Mouse (Mus musculus): Measurements from ENCODE around the gene Nuak1. TPM values are rescaled to one million over a fixed set of nuclear protein-coding genes. Genes with fewer than 3 reads are reported as not detected.
A peak's percentile ranks its signal among the peaks of the same experiment; 100 is the strongest.
"Not testable (repeated sequence)": the region's sequence is repeated elsewhere in the genome, so short reads cannot be mapped to it uniquely, and the experiment has no call there.

The Nuak1 gene
- polyA plus RNA-seq (2014; fragmentation: Nextera tagmentation; extraction: Ambion mirVana) = 12.6 and 12.9 TPM in 2 replicates

GRCm38 (mm10) chr10:84440541-84441433 is at the start of gene Nuak1:
Gene Nuak1 (minus strand): TSS chr10:84440597.
- Histone ChIP-seq H3K4me2 (ENCODE audit: low read length) (peak within 1 kb of the TSS; percentile 92), H3K36me3 (ENCODE audit: control insufficient read depth, insufficient read depth, low read length) (no peaks in the 10 kb centered on the region), H3K9me3 (replicated peaks; ENCODE audit: control insufficient read depth, low read length) (no peaks in the 10 kb centered on the region), H3K4me3 (ENCODE audit: low read depth, low read length) (peak within 1 kb of the TSS; percentile 84), H3K4me1 (ENCODE audit: control insufficient read depth, insufficient read depth, low read length) (peaks cover 40% of the 10 kb centered on the region), H3K27ac (ENCODE audit: low read depth, low read length) (peak within 1 kb of the TSS; percentile 98), H3K9ac (ENCODE audit: low read length) (peak within 1 kb of the TSS; percentile 100), H3K27me3 (replicated peaks; ENCODE audit: control insufficient read depth, insufficient read depth, low read length) (no peaks in the 10 kb centered on the region)
- ATAC-seq (peak; percentile 81), DNase-seq (ENCODE audit: low spot score) (peak; percentile 93)
- WGBS = under 1% methylated on average over 79 of the region's 94 CpGs

- Histone ChIP-seq H3K4me3 (ENCODE audit: low read depth, low read length) (no peak overlapping the region), H3K4me1 (ENCODE audit: control insufficient read depth, insufficient read depth, low read length) (no peaks in the 10 kb centered on the region), H3K9ac (ENCODE audit: low read length) (no peak overlapping the region), H3K27me3 (replicated peaks; ENCODE audit: control insufficient read depth, insufficient read depth, low read length) (no peaks in the 10 kb centered on the region), H3K4me2 (ENCODE audit: low read length) (no peak overlapping the region), H3K9me3 (replicated peaks; ENCODE audit: control insufficient read depth, low read length) (no peaks in the 10 kb centered on the region), H3K27ac (ENCODE audit: low read depth, low read length) (no peak overlapping the region), H3K36me3 (ENCODE audit: control insufficient read depth, insufficient read depth, low read length) (no peaks in the 10 kb centered on the region)
- ATAC-seq (no peak), DNase-seq (ENCODE audit: low spot score) (no peak)
- WGBS = 93% methylated on average over 5 of the region's 5 CpGs
Observed at GRCm38 (mm10) chr10:84490115-84490514, 49.7 kb upstream of the Nuak1 start.

- Histone ChIP-seq H3K9me3 (replicated peaks; ENCODE audit: control insufficient read depth, low read length) (no peaks in the 10 kb centered on the region), H3K9ac (ENCODE audit: low read length) (no peak overlapping the region), H3K4me3 (ENCODE audit: low read depth, low read length) (no peak overlapping the region), H3K4me2 (ENCODE audit: low read length) (no peak overlapping the region), H3K27ac (ENCODE audit: low read depth, low read length) (no peak overlapping the region), H3K36me3 (ENCODE audit: control insufficient read depth, insufficient read depth, low read length) (no peaks in the 10 kb centered on the region), H3K27me3 (replicated peaks; ENCODE audit: control insufficient read depth, insufficient read depth, low read length) (no peaks in the 10 kb centered on the region), H3K4me1 (ENCODE audit: control insufficient read depth, insufficient read depth, low read length) (no peaks in the 10 kb centered on the region)
- 42% methylated on average over 6 of the region's 6 CpGs for WGBS
- ATAC-seq (no peak), DNase-seq (ENCODE audit: low spot score) (peak; percentile 56)
Observed at GRCm38 (mm10) chr10:84488315-84488714, 47.9 kb upstream of the Nuak1 start.

- Histone ChIP-seq H3K4me2 (ENCODE audit: low read length) (no peak overlapping the region), H3K36me3 (ENCODE audit: control insufficient read depth, insufficient read depth, low read length) (no peaks in the 10 kb centered on the region), H3K9me3 (replicated peaks; ENCODE audit: control insufficient read depth, low read length) (no peaks in the 10 kb centered on the region), H3K4me3 (ENCODE audit: low read depth, low read length) (no peak overlapping the region), H3K4me1 (ENCODE audit: control insufficient read depth, insufficient read depth, low read length) (no peaks in the 10 kb centered on the region), H3K27ac (ENCODE audit: low read depth, low read length) (no peak overlapping the region), H3K27me3 (replicated peaks; ENCODE audit: control insufficient read depth, insufficient read depth, low read length) (no peaks in the 10 kb centered on the region), H3K9ac (ENCODE audit: low read length) (no peak overlapping the region)
- ATAC-seq (no peak), DNase-seq (ENCODE audit: low spot score) (no peak)
- WGBS = 47% methylated on average over 1 of the region's 1 CpGs
Observed at GRCm38 (mm10) chr10:84484661-84485060, 44.3 kb upstream of the Nuak1 start.

GRCm38 (mm10) chr10:84483553-84483952 is 43.2 kb upstream of the Nuak1 start:
- Histone ChIP-seq H3K9me3 (replicated peaks; ENCODE audit: control insufficient read depth, low read length) (no peaks in the 10 kb centered on the region), H3K4me2 (ENCODE audit: low read length) (no peak overlapping the region), H3K4me3 (ENCODE audit: low read depth, low read length) (no peak overlapping the region), H3K27ac (ENCODE audit: low read depth, low read length) (no peak overlapping the region), H3K36me3 (ENCODE audit: control insufficient read depth, insufficient read depth, low read length) (no peaks in the 10 kb centered on the region), H3K4me1 (ENCODE audit: control insufficient read depth, insufficient read depth, low read length) (no peaks in the 10 kb centered on the region), H3K9ac (ENCODE audit: low read length) (no peak overlapping the region), H3K27me3 (replicated peaks; ENCODE audit: control insufficient read depth, insufficient read depth, low read length) (no peaks in the 10 kb centered on the region)
- 85% methylated on average over 3 of the region's 3 CpGs for WGBS
- ATAC-seq = no peak
- DNase-seq (ENCODE audit: low spot score) = no peak

- Histone ChIP-seq H3K9ac (ENCODE audit: low read length) (no peak overlapping the region), H3K27me3 (replicated peaks; ENCODE audit: control insufficient read depth, insufficient read depth, low read length) (no peaks in the 10 kb centered on the region), H3K4me1 (ENCODE audit: control insufficient read depth, insufficient read depth, low read length) (no peaks in the 10 kb centered on the region), H3K36me3 (ENCODE audit: control insufficient read depth, insufficient read depth, low read length) (no peaks in the 10 kb centered on the region), H3K4me2 (ENCODE audit: low read length) (no peak overlapping the region), H3K4me3 (ENCODE audit: low read depth, low read length) (no peak overlapping the region), H3K9me3 (replicated peaks; ENCODE audit: control insufficient read depth, low read length) (no peaks in the 10 kb centered on the region), H3K27ac (ENCODE audit: low read depth, low read length) (no peak overlapping the region)
- DNase-seq (ENCODE audit: low spot score) = no peak
- 80% methylated on average over 2 of the region's 2 CpGs for WGBS
- no peak for ATAC-seq
Observed at GRCm38 (mm10) chr10:84483069-84483468, 42.7 kb upstream of the Nuak1 start.

GRCm38 (mm10) chr10:84482418-84482817 is 42.0 kb upstream of the Nuak1 start:
- H3K4me2 ChIP-seq (ENCODE audit: low read length); DNase-seq (ENCODE audit: low spot score); ATAC-seq; H3K27ac ChIP-seq (ENCODE audit: low read depth, low read length); H3K27me3 ChIP-seq (replicated peaks; ENCODE audit: control insufficient read depth, insufficient read depth, low read length); H3K9ac ChIP-seq (ENCODE audit: low read length); H3K4me1 ChIP-seq (ENCODE audit: control insufficient read depth, insufficient read depth, low read length); H3K9me3 ChIP-seq (replicated peaks; ENCODE audit: control insufficient read depth, low read length); H3K4me3 ChIP-seq (ENCODE audit: low read depth, low read length); H3K36me3 ChIP-seq (ENCODE audit: control insufficient read depth, insufficient read depth, low read length): not testable (repeated sequence)
- WGBS = 93% methylated on average over 15 of the region's 15 CpGs

- H3K9me3 ChIP-seq (replicated peaks; ENCODE audit: control insufficient read depth, low read length) = no peaks in the 10 kb centered on the region
- 81% methylated on average over 5 of the region's 5 CpGs for WGBS
- no peak overlapping the region for H3K4me2 ChIP-seq (ENCODE audit: low read length)
- H3K9ac ChIP-seq (ENCODE audit: low read length) = no peak overlapping the region
- no peak overlapping the region for H3K4me3 ChIP-seq (ENCODE audit: low read depth, low read length)
- no peaks in the 10 kb centered on the region for H3K36me3 ChIP-seq (ENCODE audit: control insufficient read depth, insufficient read depth, low read length)
- DNase-seq (ENCODE audit: low spot score) = no peak
- H3K27ac ChIP-seq (ENCODE audit: low read depth, low read length) = no peak overlapping the region
- no peaks in the 10 kb centered on the region for H3K27me3 ChIP-seq (replicated peaks; ENCODE audit: control insufficient read depth, insufficient read depth, low read length)
- H3K4me1 ChIP-seq (ENCODE audit: control insufficient read depth, insufficient read depth, low read length) = no peaks in the 10 kb centered on the region
- no peak for ATAC-seq
Observed at GRCm38 (mm10) chr10:84481327-84481671, 40.9 kb upstream of the Nuak1 start.

GRCm38 (mm10) chr10:84480667-84481326 is 40.4 kb upstream of the Nuak1 start:
- H3K9me3 ChIP-seq (replicated peaks; ENCODE audit: control insufficient read depth, low read length) = no peaks in the 10 kb centered on the region
- ATAC-seq (no peak), DNase-seq (ENCODE audit: low spot score) (no peak)
- H3K4me3 ChIP-seq (ENCODE audit: low read depth, low read length) = no peak overlapping the region
- H3K36me3 ChIP-seq (ENCODE audit: control insufficient read depth, insufficient read depth, low read length) = no peaks in the 10 kb centered on the region
- H3K27ac ChIP-seq (ENCODE audit: low read depth, low read length) = no peak overlapping the region
- H3K27me3 ChIP-seq (replicated peaks; ENCODE audit: control insufficient read depth, insufficient read depth, low read length) = no peaks in the 10 kb centered on the region
- 85% methylated on average over 8 of the region's 8 CpGs for WGBS
- H3K4me2 ChIP-seq (ENCODE audit: low read length) = no peak overlapping the region
- H3K4me1 ChIP-seq (ENCODE audit: control insufficient read depth, insufficient read depth, low read length) = no peaks in the 10 kb centered on the region
- H3K9ac ChIP-seq (ENCODE audit: low read length) = no peak overlapping the region

Measured in forebrain, embryonic 14.5 days (tissue).